Mouse (Mus musculus) lung, postnatal 10 days (tissue): ENCODE measurements at regions not wholly inside any gene's neighbourhood (a gene's known extent, or its start where the extent isn't known, plus 50 kb on each side); places are given as distances from the start of the nearest gene placed in this dataset.

Source experiments
- DNase-seq: peaks from one replicate; pipeline ENCODE4 v3.0.0; 2021

GRCm38 (mm10) chr8:91930520-91930919, 128.7 kb upstream of the Irx3 start:
- no peak for DNase-seq

- DNase-seq: no peak
Measured at GRCm38 (mm10) chr8:91925968-91926524, 124.2 kb upstream of the Irx3 start.

GRCm38 (mm10) chr8:91924152-91924551, 122.3 kb upstream of the Irx3 start:
- no peak for DNase-seq

GRCm38 (mm10) chr8:91922211-91922874, 120.5 kb upstream of the Irx3 start:
- no peak for DNase-seq

- no peak for DNase-seq
Measured at GRCm38 (mm10) chr8:91917834-91918233, 116.0 kb upstream of the Irx3 start.

- DNase-seq: no peak
Measured at GRCm38 (mm10) chr8:91913971-91914370, 112.1 kb upstream of the Irx3 start.

GRCm38 (mm10) chr8:91913121-91913520, 111.3 kb upstream of the Irx3 start:
- DNase-seq: no peak

GRCm38 (mm10) chr8:91909637-91910383, 107.9 kb upstream of the Irx3 start:
- DNase-seq: no peak

GRCm38 (mm10) chr8:91908731-91909353, 107.0 kb upstream of the Irx3 start:
- DNase-seq: peak; percentile 28

- peak; percentile 72 for DNase-seq
Measured at GRCm38 (mm10) chr8:91907178-91907577, 105.3 kb upstream of the Irx3 start.

GRCm38 (mm10) chr8:91901525-91902281, 99.8 kb upstream of the Irx3 start:
- no peak for DNase-seq

GRCm38 (mm10) chr8:91899747-91900146, 97.9 kb upstream of the Irx3 start:
- DNase-seq: peak; percentile 72

GRCm38 (mm10) chr8:91897381-91897780, 95.5 kb upstream of the Irx3 start:
- DNase-seq: no peak

GRCm38 (mm10) chr8:91895987-91896386, 94.1 kb upstream of the Irx3 start:
- no peak for DNase-seq

- DNase-seq: peak; percentile 27
Measured at GRCm38 (mm10) chr8:91884862-91885261, 83.0 kb upstream of the Irx3 start.

GRCm38 (mm10) chr8:91884325-91884724, 82.5 kb upstream of the Irx3 start:
- no peak for DNase-seq

GRCm38 (mm10) chr8:91883012-91883411, 81.1 kb upstream of the Irx3 start:
- DNase-seq: no peak

GRCm38 (mm10) chr8:91878886-91879285, 77.0 kb upstream of the Irx3 start:
- no peak for DNase-seq

GRCm38 (mm10) chr8:91876161-91876560, 74.3 kb upstream of the Irx3 start:
- DNase-seq: no peak

GRCm38 (mm10) chr8:91873232-91873631, 71.4 kb upstream of the Irx3 start:
- DNase-seq: no peak

GRCm38 (mm10) chr8:91872278-91873115, 70.6 kb upstream of the Irx3 start:
- peak; percentile 14 for DNase-seq

GRCm38 (mm10) chr8:91867069-91867468, 65.2 kb upstream of the Irx3 start:
- DNase-seq: peak; percentile 7
